ENCODE assay signal across 21 mouse cellular contexts in genomic region chr3:130884393-130884792, GRCm38 (mm10).
"Had no signal": no experiment of that assay in that cellular context is flagged by ENCODE, and none has a peak within 500 bp of the region (broad histone marks: within the 10 kb centered on the region; RNA-seq: fewer than 3 reads in every experiment).

No protein-coding gene starts in this region.

- DNase-seq: kidney, adult 2 months; kidney, postnatal 25 days; liver; lung, adult 18-20 months; right cerebral cortex, adult 18-20 months; right cerebral cortex, postnatal 14 days; right cerebral cortex, postnatal 4 days; spleen, adult 18-20 months; thymus, postnatal 25 days had no signal

- H3K27me3 ChIP-seq: limb, embryonic 13.5 days; liver, embryonic 12.5 days; liver, embryonic 15.5 days; midbrain, embryonic 12.5 days; midbrain, embryonic 15.5 days; neural tube, embryonic 12.5 days; neural tube, embryonic 15.5 days; stomach, embryonic 15.5 days had no signal

- H3K9ac ChIP-seq: limb, embryonic 13.5 days; liver, embryonic 12.5 days; liver, embryonic 15.5 days; midbrain, embryonic 12.5 days; midbrain, embryonic 15.5 days; neural tube, embryonic 12.5 days; neural tube, embryonic 15.5 days; stomach, embryonic 15.5 days had no signal

- H3K4me3 ChIP-seq: limb, embryonic 10.5 days; limb, embryonic 13.5 days; liver, embryonic 12.5 days; liver, embryonic 15.5 days; midbrain, embryonic 12.5 days; midbrain, embryonic 15.5 days; neural tube, embryonic 12.5 days; neural tube, embryonic 15.5 days; stomach, embryonic 15.5 days had no signal

- H3K4me1 ChIP-seq: liver, embryonic 12.5 days; liver, embryonic 15.5 days; neural tube, embryonic 12.5 days; neural tube, embryonic 15.5 days; stomach, embryonic 15.5 days had no signal

- H3K4me2 ChIP-seq: limb, embryonic 13.5 days; liver, embryonic 12.5 days; liver, embryonic 15.5 days; midbrain, embryonic 12.5 days; midbrain, embryonic 15.5 days; neural tube, embryonic 12.5 days; neural tube, embryonic 15.5 days; stomach, embryonic 15.5 days had no signal

- H3K36me3 ChIP-seq: limb, embryonic 10.5 days; limb, embryonic 13.5 days; liver, embryonic 12.5 days; liver, embryonic 15.5 days; midbrain, embryonic 12.5 days; midbrain, embryonic 15.5 days; neural tube, embryonic 12.5 days; neural tube, embryonic 15.5 days; stomach, embryonic 15.5 days had no signal

- H3K9me3 ChIP-seq: limb, embryonic 10.5 days; liver, embryonic 12.5 days; liver, embryonic 15.5 days; midbrain, embryonic 15.5 days; neural tube, embryonic 12.5 days; stomach, embryonic 15.5 days had no signal

- H3K27ac ChIP-seq: kidney, postnatal 0 days; limb, embryonic 10.5 days; limb, embryonic 13.5 days; liver, embryonic 12.5 days; liver, embryonic 15.5 days; macrophage; midbrain, embryonic 12.5 days; midbrain, embryonic 15.5 days; neural tube, embryonic 12.5 days; neural tube, embryonic 15.5 days; stomach, embryonic 15.5 days had no signal

- ATAC-seq: intestine, postnatal 0 days; liver, embryonic 12.5 days; midbrain, embryonic 15.5 days had no signal
